Mouse (Mus musculus) megakaryocyte, embryonic 14.5 days (primary cell): ENCODE data around the gene Gm1043.

Experiments used
- FLI1 ChIP-seq: IDR thresholded peaks from 2 replicates; pipeline ENCODE4 v1.6.1; 2012; ENCODE audit warnings: low read length, inconsistent platforms, mixed read lengths
- GATA1 ChIP-seq: IDR thresholded peaks from 3 replicates; pipeline ENCODE4 v1.6.1; 2012; ENCODE audit warnings: mixed read lengths, low read length, inconsistent platforms, borderline replicate concordance

GRCm38 (mm10) chr5:37061612-37062011, 23.6 kb upstream of the Gm1043 start:
- no peak for TF ChIP-seq GATA1
- TF ChIP-seq FLI1, result no peak
